Mouse (Mus musculus): ENCODE measurements around the gene Rab3d. TPM values are rescaled to one million over a fixed set of nuclear protein-coding genes. Genes with fewer than 3 reads are reported as not detected.
A peak's percentile ranks its signal among the peaks of the same experiment; 100 is the strongest.
"Not testable (repeated sequence)": the region's sequence is repeated elsewhere in the genome, so short reads cannot be mapped to it uniquely, and the experiment has no call there.

Gene Rab3d
- polyA plus RNA-seq, 1 experiment from 2014 or later, result 23.0 TPM

DNA sequence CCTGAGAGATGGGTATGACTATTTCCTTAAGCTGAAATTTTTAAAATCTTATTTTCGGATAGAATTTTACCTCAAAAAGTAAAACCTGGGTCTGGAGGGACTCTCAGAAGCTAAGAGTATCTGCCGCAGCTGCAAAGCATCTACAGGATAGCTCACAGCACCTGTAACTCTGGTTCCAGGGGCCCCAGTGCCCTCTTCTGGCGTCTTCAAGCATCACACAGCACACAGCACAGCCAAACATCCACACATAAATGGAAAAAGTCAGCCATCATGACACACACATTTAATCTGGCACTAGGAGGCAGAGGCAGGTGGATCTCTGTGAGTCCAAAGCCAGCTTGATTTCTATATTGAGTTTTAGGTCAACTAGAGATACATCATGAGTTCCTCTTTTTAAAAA is 41.4 kb downstream of the Rab3d start:
- Histone ChIP-seq H3K4me1 (replicated peaks) (no peaks in the 10 kb centered on the region), H3K4me3 (no peak overlapping the region), H3K9ac (no peak overlapping the region), H3K36me3 (no peaks in the 10 kb centered on the region), H3K9me3 (no peaks in the 10 kb centered on the region), H3K27ac (replicated peaks) (no peak overlapping the region), H3K4me2 (no peak overlapping the region), H3K27me3 (no peaks in the 10 kb centered on the region)
- whole genome bisulfite sequencing, result 65% methylated on average over 3 of the region's 3 CpGs
- ATAC-seq (ENCODE audit: low FRiP score, low read depth), result no peak

DNA sequence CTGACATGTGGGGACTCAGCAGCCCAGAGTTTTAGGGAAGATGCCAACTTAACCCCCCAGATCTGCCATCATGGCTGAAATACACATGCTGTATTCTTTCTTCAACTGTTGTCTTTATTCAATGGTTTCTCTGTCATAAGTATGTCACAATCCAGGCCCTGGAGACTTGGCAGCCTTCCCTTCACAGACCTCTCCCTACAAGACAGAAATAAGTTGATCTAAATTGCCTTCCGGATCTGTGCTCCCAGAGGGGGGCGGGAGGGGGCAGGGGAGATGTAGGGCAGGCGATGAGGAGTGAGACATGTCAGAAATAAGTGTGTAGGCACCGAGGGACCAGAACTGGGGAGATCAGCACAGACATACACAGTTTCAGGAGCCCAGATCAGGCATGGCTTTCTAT is 45.8 kb downstream of the Rab3d start:
- 57% methylated on average over 4 of the region's 4 CpGs for WGBS
- ATAC-seq (ENCODE audit: low FRiP score, low read depth), result no peak

DNA sequence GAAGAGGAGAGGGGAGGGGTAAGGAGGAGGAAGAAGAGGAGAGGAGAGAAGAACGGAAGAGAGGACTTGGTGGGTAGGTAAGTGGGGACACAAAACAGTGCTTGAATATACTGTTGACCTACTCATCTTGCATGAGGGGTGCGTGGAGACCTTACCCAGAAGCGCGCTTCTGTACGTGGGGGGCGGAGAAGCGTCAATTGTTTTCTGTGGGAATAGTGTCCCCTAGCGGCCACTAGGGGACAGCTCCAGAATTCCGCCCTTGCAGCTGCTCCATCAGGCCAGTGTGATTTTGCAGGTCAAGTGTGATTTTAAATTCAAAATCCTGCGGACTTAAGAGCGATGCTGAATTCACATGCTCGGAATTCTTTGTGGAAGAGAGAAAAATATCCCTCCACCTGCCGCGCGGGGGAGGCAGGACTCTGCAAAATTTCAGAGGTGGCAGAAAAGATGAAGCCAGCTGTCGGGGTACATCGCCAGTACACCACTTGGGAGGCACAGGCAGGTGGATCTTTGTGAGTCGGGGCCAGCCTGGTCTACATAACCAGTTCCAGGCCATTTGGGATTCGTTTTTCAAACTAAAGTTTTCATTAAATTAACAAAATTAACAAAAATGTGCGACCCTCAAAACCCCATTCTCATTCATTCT is 47.0 kb downstream of the Rab3d start:
- Histone ChIP-seq H3K9me3 (no peaks in the 10 kb centered on the region), H3K4me3 (peak overlapping the region; percentile 25), H3K27me3 (no peaks in the 10 kb centered on the region), H3K36me3 (no peaks in the 10 kb centered on the region), H3K4me2 (peak overlapping the region; percentile 49), H3K4me1 (replicated peaks) (no peaks in the 10 kb centered on the region), H3K9ac (no peak overlapping the region), H3K27ac (replicated peaks) (no peak overlapping the region)
- peak; percentile 60 for ATAC-seq (ENCODE audit: low FRiP score, low read depth)
- 12% methylated on average over 20 of the region's 20 CpGs for WGBS

More for the DNA sequence above, 45.8 kb downstream of the Rab3d start:
- H3K9me3 ChIP-seq, result no peaks in the 10 kb centered on the region
- no peaks in the 10 kb centered on the region for H3K27me3 ChIP-seq
- no peak overlapping the region for H3K9ac ChIP-seq
- no peaks in the 10 kb centered on the region for H3K36me3 ChIP-seq
- H3K4me3 ChIP-seq, result no peak overlapping the region
- no peaks in the 10 kb centered on the region for H3K4me1 ChIP-seq (replicated peaks)
- H3K4me2 ChIP-seq, result no peak overlapping the region
- no peak overlapping the region for H3K27ac ChIP-seq (replicated peaks)

DNA sequence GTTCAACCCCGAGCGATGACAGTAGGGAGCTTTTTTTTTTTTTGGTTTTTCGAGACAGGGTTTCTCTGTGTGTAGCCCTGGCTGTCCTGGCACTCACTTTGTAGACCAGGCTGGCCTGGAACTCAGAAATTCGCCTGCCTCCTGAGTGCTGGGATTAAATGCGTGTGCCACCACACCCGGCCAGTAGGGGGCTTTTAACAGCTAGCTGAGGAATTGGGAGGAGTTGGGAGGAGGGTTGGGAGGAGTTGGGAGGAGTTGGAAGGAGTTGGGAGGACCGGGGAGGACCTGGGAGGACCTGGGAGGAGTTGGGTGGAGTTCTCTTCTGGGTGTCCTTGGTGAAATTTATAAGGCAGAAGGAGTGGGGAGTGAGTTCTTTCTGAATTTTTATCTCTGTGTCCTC is 48.7 kb downstream of the Rab3d start:
- not testable (repeated sequence) for ATAC-seq (ENCODE audit: low FRiP score, low read depth); H3K4me1 ChIP-seq (replicated peaks); H3K4me3 ChIP-seq; H3K36me3 ChIP-seq; H3K27me3 ChIP-seq; H3K27ac ChIP-seq (replicated peaks); H3K4me2 ChIP-seq; H3K9ac ChIP-seq; H3K9me3 ChIP-seq
- WGBS, result 61% methylated on average over 7 of the region's 7 CpGs

DNA sequence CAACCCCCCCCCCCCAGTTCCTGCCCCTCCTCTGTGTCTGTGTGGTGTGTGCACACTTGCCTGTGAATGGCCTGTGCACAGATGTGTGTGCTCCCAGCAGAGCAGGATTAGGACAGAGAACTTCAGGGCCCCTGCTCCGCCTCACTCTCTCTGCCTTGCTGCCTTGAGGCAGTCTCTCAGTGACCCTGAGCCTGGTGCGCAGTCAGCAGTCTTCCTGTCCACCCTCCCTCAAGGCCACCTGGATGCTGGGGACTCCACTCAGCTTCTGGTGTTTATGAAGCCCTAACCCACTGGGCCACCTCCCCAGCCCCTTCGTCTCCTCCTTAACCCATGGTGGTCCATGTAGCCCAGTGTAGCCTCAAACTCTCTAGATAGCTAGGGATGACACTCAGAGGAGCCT is 50.3 kb downstream of the Rab3d start:
- WGBS, result 74% methylated on average over 3 of the region's 3 CpGs
- Histone ChIP-seq H3K9me3 (no peaks in the 10 kb centered on the region), H3K4me1 (replicated peaks) (no peaks in the 10 kb centered on the region), H3K4me3 (no peak overlapping the region), H3K9ac (no peak overlapping the region), H3K27me3 (no peaks in the 10 kb centered on the region), H3K4me2 (no peak overlapping the region), H3K36me3 (no peaks in the 10 kb centered on the region), H3K27ac (replicated peaks) (no peak overlapping the region)
- no peak for ATAC-seq (ENCODE audit: low FRiP score, low read depth)

DNA sequence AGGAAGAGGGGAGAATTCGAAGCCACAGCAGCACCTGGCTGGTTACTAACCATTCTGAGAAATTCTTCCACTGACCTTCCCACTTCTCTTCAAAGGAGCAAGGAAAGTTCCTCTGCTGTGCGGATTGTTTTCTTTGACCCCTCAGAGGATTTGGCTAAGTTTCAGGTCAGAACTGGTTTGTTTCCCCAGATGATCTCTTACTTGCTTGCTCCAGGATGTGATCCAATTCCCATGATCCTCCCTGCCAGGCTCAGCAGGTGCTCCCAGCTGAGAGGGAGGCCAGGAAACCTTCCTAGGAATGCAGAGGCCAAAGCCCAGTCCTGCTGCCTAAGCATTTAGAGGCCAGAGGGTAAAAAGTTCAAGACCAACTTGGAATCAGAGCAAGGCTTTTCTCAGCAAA is 51.4 kb downstream of the Rab3d start:
- H3K4me1 ChIP-seq (replicated peaks), result no peaks in the 10 kb centered on the region
- H3K9ac ChIP-seq, result no peak overlapping the region
- H3K4me2 ChIP-seq, result no peak overlapping the region
- 60% methylated on average over 2 of the region's 2 CpGs for WGBS
- no peaks in the 10 kb centered on the region for H3K9me3 ChIP-seq
- H3K27me3 ChIP-seq, result no peaks in the 10 kb centered on the region
- 0 out of 2 replicates have a peak overlapping the region, but pooled peaks have one; percentile 26 for H3K27ac ChIP-seq (replicated peaks)
- no peaks in the 10 kb centered on the region for H3K36me3 ChIP-seq
- no peak for ATAC-seq (ENCODE audit: low FRiP score, low read depth)
- H3K4me3 ChIP-seq, result no peak overlapping the region

DNA sequence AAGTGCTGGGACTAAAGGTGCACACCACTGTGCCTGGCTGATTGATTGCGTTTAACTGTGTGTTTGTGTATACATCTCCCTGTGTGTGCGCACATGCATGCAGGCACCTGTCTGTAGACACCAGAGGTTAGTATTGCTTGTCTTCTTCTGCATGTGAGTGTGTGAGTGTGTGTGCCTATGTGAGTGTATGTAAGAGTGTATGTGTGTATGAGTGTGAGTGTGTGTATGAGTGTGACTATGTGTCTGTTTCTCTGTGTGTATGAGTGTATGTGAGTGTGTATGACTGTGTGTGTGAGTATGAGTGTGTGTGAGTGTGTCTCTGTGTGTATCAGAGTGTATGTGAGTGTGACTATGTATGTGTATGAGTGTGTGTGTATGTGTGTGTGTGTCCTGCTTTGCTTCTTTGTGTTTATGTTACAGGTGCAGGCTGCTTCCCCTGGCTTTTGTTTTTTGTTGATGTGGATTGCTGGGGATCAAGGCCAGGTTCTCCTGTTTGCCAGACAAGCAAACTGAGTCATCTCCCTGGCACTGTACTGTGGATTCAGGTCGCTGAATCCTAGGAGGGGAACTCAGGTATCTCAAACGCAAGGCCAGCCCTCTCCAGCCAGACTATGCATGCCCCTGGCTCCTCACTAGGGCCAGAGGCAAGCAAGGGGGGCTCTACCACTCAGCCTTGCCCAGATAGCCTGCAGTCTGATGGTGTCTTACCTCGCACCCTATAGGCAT is 52.2 kb downstream of the Rab3d start:
- WGBS, result 77% methylated on average over 5 of the region's 5 CpGs
- H3K9me3 ChIP-seq, result no peaks in the 10 kb centered on the region
- H3K9ac ChIP-seq, result no peak overlapping the region

GRCm38 (mm10) chr9:21862181-21862580 is 55.8 kb downstream of the Rab3d start:
- WGBS, result 64% methylated on average over 1 of the region's 1 CpGs

More for the DNA sequence above, 52.2 kb downstream of the Rab3d start:
- H3K36me3 ChIP-seq, result no peaks in the 10 kb centered on the region
- no peaks in the 10 kb centered on the region for H3K27me3 ChIP-seq
- H3K4me2 ChIP-seq, result no peak overlapping the region
- ATAC-seq (ENCODE audit: low FRiP score, low read depth), result no peak
- no peak overlapping the region for H3K4me3 ChIP-seq
- peak overlapping the region; percentile 72 for H3K27ac ChIP-seq (replicated peaks)
- H3K4me1 ChIP-seq (replicated peaks), result no peaks in the 10 kb centered on the region

GRCm38 (mm10) chr9:21860349-21860748 is 57.6 kb downstream of the Rab3d start:
- not testable (repeated sequence) for ATAC-seq (ENCODE audit: low FRiP score, low read depth); H3K36me3 ChIP-seq; H3K9me3 ChIP-seq; H3K4me2 ChIP-seq; H3K9ac ChIP-seq; H3K4me1 ChIP-seq (replicated peaks); H3K4me3 ChIP-seq; H3K27ac ChIP-seq (replicated peaks); H3K27me3 ChIP-seq
- WGBS, result 63% methylated on average over 6 of the region's 6 CpGs

More at GRCm38 (mm10) chr9:21862181-21862580, 55.8 kb downstream of the Rab3d start:
- Histone ChIP-seq H3K4me3 (no peak overlapping the region), H3K4me1 (replicated peaks) (no peaks in the 10 kb centered on the region), H3K27me3 (no peaks in the 10 kb centered on the region), H3K9ac (no peak overlapping the region), H3K9me3 (no peaks in the 10 kb centered on the region), H3K36me3 (no peaks in the 10 kb centered on the region), H3K27ac (replicated peaks) (no peak overlapping the region), H3K4me2 (no peak overlapping the region)
- no peak for ATAC-seq (ENCODE audit: low FRiP score, low read depth)

DNA sequence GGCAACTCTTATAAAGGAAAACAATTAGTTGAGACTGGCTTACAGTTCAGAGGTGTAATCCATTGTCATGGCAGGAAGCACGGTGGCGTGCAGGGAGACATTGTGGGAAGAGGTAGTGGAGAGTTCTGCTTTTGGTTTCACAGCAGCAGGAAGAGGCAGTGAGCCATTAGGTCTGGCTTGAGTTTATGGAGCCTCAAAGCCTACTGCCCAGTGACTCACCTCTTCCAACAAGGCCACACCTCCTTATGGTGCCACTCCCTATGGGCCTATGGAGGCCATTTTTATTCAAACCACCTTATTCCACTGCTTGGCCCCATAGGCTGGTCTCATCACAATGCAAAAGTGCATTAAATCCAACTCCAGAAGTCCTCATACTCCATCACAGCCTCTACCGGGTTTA is 58.4 kb downstream of the Rab3d start:
- Histone ChIP-seq H3K4me3 (no peak overlapping the region), H3K36me3 (no peaks in the 10 kb centered on the region), H3K27me3 (no peaks in the 10 kb centered on the region), H3K9me3 (no peaks in the 10 kb centered on the region), H3K4me2 (no peak overlapping the region), H3K9ac (no peak overlapping the region), H3K4me1 (replicated peaks) (no peaks in the 10 kb centered on the region), H3K27ac (replicated peaks) (no peak overlapping the region)
- 89% methylated on average over 3 of the region's 3 CpGs for WGBS
- ATAC-seq (ENCODE audit: low FRiP score, low read depth), result no peak

- no peak overlapping the region for H3K9ac ChIP-seq
- no peaks in the 10 kb centered on the region for H3K36me3 ChIP-seq
- no peaks in the 10 kb centered on the region for H3K27me3 ChIP-seq
- H3K4me1 ChIP-seq (replicated peaks), result peaks cover 4% of the 10 kb centered on the region
- H3K27ac ChIP-seq (replicated peaks), result no peak overlapping the region
- no peak overlapping the region for H3K4me2 ChIP-seq
- no peak overlapping the region for H3K4me3 ChIP-seq
- H3K9me3 ChIP-seq, result no peaks in the 10 kb centered on the region
- 85% methylated on average over 6 of the region's 6 CpGs for WGBS
- ATAC-seq (ENCODE audit: low FRiP score, low read depth), result no peak
Measured at GRCm38 (mm10) chr9:21858084-21858483, 59.9 kb downstream of the Rab3d start.

GRCm38 (mm10) chr9:21857501-21857900 is 60.5 kb downstream of the Rab3d start:
- 70% methylated on average over 2 of the region's 2 CpGs for WGBS
- H3K9ac ChIP-seq, result no peak overlapping the region
- ATAC-seq (ENCODE audit: low FRiP score, low read depth), result no peak
- H3K9me3 ChIP-seq, result no peaks in the 10 kb centered on the region
- no peak overlapping the region for H3K4me3 ChIP-seq
- no peaks in the 10 kb centered on the region for H3K36me3 ChIP-seq
- H3K27me3 ChIP-seq, result no peaks in the 10 kb centered on the region
- peaks cover 10% of the 10 kb centered on the region for H3K4me1 ChIP-seq (replicated peaks)
- no peak overlapping the region for H3K4me2 ChIP-seq
- no peak overlapping the region for H3K27ac ChIP-seq (replicated peaks)

All from hindbrain, embryonic 15.5 days (tissue).